Mouse (Mus musculus): ENCODE measurements at regions not wholly inside any gene's neighbourhood (a gene's known extent, or its start where the extent isn't known, plus 50 kb on each side); places are given as distances from the start of the nearest gene placed in this dataset.

- Histone ChIP-seq H3K4me1 (ENCODE audit: control insufficient read depth, insufficient read depth, low read length) (peaks cover 4% of the 10 kb centered on the region), H3K4me3 (replicated peaks; ENCODE audit: insufficient read depth, low read depth, low read length) (no peak overlapping the region), H3K27me3 (ENCODE audit: control insufficient read depth, insufficient read depth, low read length) (no peaks in the 10 kb centered on the region), H3K27ac (ENCODE audit: insufficient read depth, low read length) (no peak overlapping the region)
- no peak for DNase-seq
- TF ChIP-seq CTCF (IDR thresholded peaks at IDR 0.05; ENCODE audit: borderline replicate concordance, insufficient read depth, low read depth, low read length): no peak
- no peak for TF ChIP-seq POLR2A (IDR thresholded peaks at IDR 0.05; ENCODE audit: borderline replicate concordance, insufficient read depth, low read length)
- 52% methylated on average over 9 of the region's 9 CpGs for WGBS
Measured at GRCm38 (mm10) chr3:103421275-103421621, 142.2 kb downstream of the Trim33 start.

- H3K4me3 ChIP-seq (replicated peaks; ENCODE audit: insufficient read depth, low read depth, low read length): no peak overlapping the region
- 27% methylated on average over 12 of the region's 12 CpGs for WGBS
- H3K27me3 ChIP-seq (ENCODE audit: control insufficient read depth, insufficient read depth, low read length): no peaks in the 10 kb centered on the region
- no peak overlapping the region for H3K27ac ChIP-seq (ENCODE audit: insufficient read depth, low read length)
- DNase-seq: peak in 1 of 2 experiments; percentile 24
- TF ChIP-seq POLR2A (IDR thresholded peaks at IDR 0.05; ENCODE audit: borderline replicate concordance, insufficient read depth, low read length) (no peak), CTCF (IDR thresholded peaks at IDR 0.05; ENCODE audit: borderline replicate concordance, insufficient read depth, low read depth, low read length) (no peak)
- peaks cover 4% of the 10 kb centered on the region for H3K4me1 ChIP-seq (ENCODE audit: control insufficient read depth, insufficient read depth, low read length)
Measured at GRCm38 (mm10) chr3:103422806-103423205, 143.7 kb downstream of the Trim33 start.

GRCm38 (mm10) chr3:103423290-103423689 is 144.2 kb downstream of the Trim33 start:
- no peaks in the 10 kb centered on the region for H3K27me3 ChIP-seq (ENCODE audit: control insufficient read depth, insufficient read depth, low read length)
- TF ChIP-seq CTCF (IDR thresholded peaks at IDR 0.05; ENCODE audit: borderline replicate concordance, insufficient read depth, low read depth, low read length): no peak
- no peak for TF ChIP-seq POLR2A (IDR thresholded peaks at IDR 0.05; ENCODE audit: borderline replicate concordance, insufficient read depth, low read length)
- DNase-seq: no peak
- WGBS: 37% methylated on average over 4 of the region's 4 CpGs
- H3K4me1 ChIP-seq (ENCODE audit: control insufficient read depth, insufficient read depth, low read length): peaks cover 4% of the 10 kb centered on the region
- no peak overlapping the region for H3K4me3 ChIP-seq (replicated peaks; ENCODE audit: insufficient read depth, low read depth, low read length)
- H3K27ac ChIP-seq (ENCODE audit: insufficient read depth, low read length): no peak overlapping the region

- DNase-seq: no peak
- no peak overlapping the region for H3K27ac ChIP-seq (ENCODE audit: insufficient read depth, low read length)
- H3K27me3 ChIP-seq (ENCODE audit: control insufficient read depth, insufficient read depth, low read length): no peaks in the 10 kb centered on the region
- no peak overlapping the region for H3K4me3 ChIP-seq (replicated peaks; ENCODE audit: insufficient read depth, low read depth, low read length)
- TF ChIP-seq CTCF (IDR thresholded peaks at IDR 0.05; ENCODE audit: borderline replicate concordance, insufficient read depth, low read depth, low read length) (no peak), POLR2A (IDR thresholded peaks at IDR 0.05; ENCODE audit: borderline replicate concordance, insufficient read depth, low read length) (no peak)
- H3K4me1 ChIP-seq (ENCODE audit: control insufficient read depth, insufficient read depth, low read length): peaks cover 4% of the 10 kb centered on the region
- 64% methylated on average over 19 of the region's 19 CpGs for WGBS
Measured at GRCm38 (mm10) chr3:103425812-103426430, 146.8 kb downstream of the Trim33 start.

GRCm38 (mm10) chr3:103429227-103429788 is 145.7 kb upstream of the Syt6 start:
- Histone ChIP-seq H3K27me3 (ENCODE audit: control insufficient read depth, insufficient read depth, low read length) (no peaks in the 10 kb centered on the region), H3K27ac (ENCODE audit: insufficient read depth, low read length) (no peak overlapping the region), H3K4me3 (replicated peaks; ENCODE audit: insufficient read depth, low read depth, low read length) (no peak overlapping the region), H3K4me1 (ENCODE audit: control insufficient read depth, insufficient read depth, low read length) (no peaks in the 10 kb centered on the region)
- WGBS: 21% methylated on average over 5 of the region's 5 CpGs
- DNase-seq: peak in 1 of 2 experiments; percentile 38
- TF ChIP-seq CTCF (IDR thresholded peaks at IDR 0.05; ENCODE audit: borderline replicate concordance, insufficient read depth, low read depth, low read length) (peak; percentile 57), POLR2A (IDR thresholded peaks at IDR 0.05; ENCODE audit: borderline replicate concordance, insufficient read depth, low read length) (no peak)

GRCm38 (mm10) chr3:103430131-103430530 is 144.9 kb upstream of the Syt6 start:
- H3K4me1 ChIP-seq (ENCODE audit: control insufficient read depth, insufficient read depth, low read length): no peaks in the 10 kb centered on the region
- no peak overlapping the region for H3K27ac ChIP-seq (ENCODE audit: insufficient read depth, low read length)
- no peak for DNase-seq
- no peak overlapping the region for H3K4me3 ChIP-seq (replicated peaks; ENCODE audit: insufficient read depth, low read depth, low read length)
- TF ChIP-seq POLR2A (IDR thresholded peaks at IDR 0.05; ENCODE audit: borderline replicate concordance, insufficient read depth, low read length): no peak
- TF ChIP-seq CTCF (IDR thresholded peaks at IDR 0.05; ENCODE audit: borderline replicate concordance, insufficient read depth, low read depth, low read length): no peak
- WGBS: 86% methylated on average over 4 of the region's 4 CpGs
- H3K27me3 ChIP-seq (ENCODE audit: control insufficient read depth, insufficient read depth, low read length): no peaks in the 10 kb centered on the region

- Histone ChIP-seq H3K4me3 (replicated peaks; ENCODE audit: insufficient read depth, low read depth, low read length) (no peak overlapping the region), H3K4me1 (ENCODE audit: control insufficient read depth, insufficient read depth, low read length) (no peaks in the 10 kb centered on the region), H3K27me3 (ENCODE audit: control insufficient read depth, insufficient read depth, low read length) (no peaks in the 10 kb centered on the region), H3K27ac (ENCODE audit: insufficient read depth, low read length) (no peak overlapping the region)
- 52% methylated on average over 5 of the region's 5 CpGs for WGBS
- DNase-seq: no peak
- TF ChIP-seq POLR2A (IDR thresholded peaks at IDR 0.05; ENCODE audit: borderline replicate concordance, insufficient read depth, low read length): no peak
- TF ChIP-seq CTCF (IDR thresholded peaks at IDR 0.05; ENCODE audit: borderline replicate concordance, insufficient read depth, low read depth, low read length): peak; percentile 33; the same call in 1 of the 2 replicates
Measured at GRCm38 (mm10) chr3:103432254-103432653, 142.8 kb upstream of the Syt6 start.

GRCm38 (mm10) chr3:103436902-103437603 is 138.0 kb upstream of the Syt6 start:
- H3K4me3 ChIP-seq (replicated peaks; ENCODE audit: insufficient read depth, low read depth, low read length): no peak overlapping the region
- H3K27ac ChIP-seq (ENCODE audit: insufficient read depth, low read length): no peak overlapping the region
- peaks cover 2% of the 10 kb centered on the region; the same call in 1 of the 2 replicates for H3K4me1 ChIP-seq (ENCODE audit: control insufficient read depth, insufficient read depth, low read length)
- H3K27me3 ChIP-seq (ENCODE audit: control insufficient read depth, insufficient read depth, low read length): no peaks in the 10 kb centered on the region
- 91% methylated on average over 9 of the region's 9 CpGs for WGBS
- no peak for DNase-seq
- TF ChIP-seq POLR2A (IDR thresholded peaks at IDR 0.05; ENCODE audit: borderline replicate concordance, insufficient read depth, low read length) (no peak), CTCF (IDR thresholded peaks at IDR 0.05; ENCODE audit: borderline replicate concordance, insufficient read depth, low read depth, low read length) (no peak)
